Mouse (Mus musculus): Measurements from ENCODE around the gene Aqr. TPM values are rescaled to one million over a fixed set of nuclear protein-coding genes. Genes with fewer than 3 reads are reported as not detected.

The Aqr gene
- polyA plus RNA-seq, 1 experiment: 10.2 TPM

DNA sequence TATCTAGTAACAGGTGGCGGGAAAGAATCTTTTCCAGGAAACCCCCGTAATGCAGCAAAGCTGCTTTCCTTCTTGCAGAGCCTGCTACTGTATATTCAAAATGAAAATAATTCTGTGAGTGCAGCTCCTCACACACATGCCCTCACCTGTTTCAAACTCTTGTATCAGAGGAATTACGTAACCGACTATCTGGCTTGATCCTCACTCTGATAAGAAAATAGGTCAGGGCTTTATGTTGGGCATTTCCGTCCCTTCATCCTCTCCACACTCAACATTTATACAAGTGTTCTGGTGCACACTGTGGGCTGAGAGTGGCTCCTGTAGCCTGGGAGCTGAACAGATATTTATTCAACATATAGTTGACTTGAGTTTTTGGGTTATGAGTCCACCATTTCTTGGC lies 87.7 kb downstream of the Aqr start:
- H3K27me3 ChIP-seq (ENCODE audit: control insufficient read depth, insufficient read depth, low read length): no peaks in the 10 kb centered on the region
- no peak for TF ChIP-seq CTCF (IDR thresholded peaks at IDR 0.05; ENCODE audit: extremely low read depth, insufficient read length, insufficient replicate concordance, low read depth, low read length)
- no peak for TF ChIP-seq POLR2A (IDR thresholded peaks at IDR 0.05; ENCODE audit: low read depth, low read length)
- H3K27ac ChIP-seq (ENCODE audit: insufficient read depth, low read depth, low read length): no peak overlapping the region
- 90% methylated on average over 5 of the region's 5 CpGs for WGBS
- peaks cover 34% of the 10 kb centered on the region for H3K36me3 ChIP-seq (ENCODE audit: control insufficient read depth, insufficient read depth, low read length)
- no peak overlapping the region for H3K4me3 ChIP-seq (ENCODE audit: low read depth, low read length)
- no peaks in the 10 kb centered on the region for H3K4me1 ChIP-seq (ENCODE audit: control insufficient read depth, insufficient read depth, insufficient read length, low read length)

DNA sequence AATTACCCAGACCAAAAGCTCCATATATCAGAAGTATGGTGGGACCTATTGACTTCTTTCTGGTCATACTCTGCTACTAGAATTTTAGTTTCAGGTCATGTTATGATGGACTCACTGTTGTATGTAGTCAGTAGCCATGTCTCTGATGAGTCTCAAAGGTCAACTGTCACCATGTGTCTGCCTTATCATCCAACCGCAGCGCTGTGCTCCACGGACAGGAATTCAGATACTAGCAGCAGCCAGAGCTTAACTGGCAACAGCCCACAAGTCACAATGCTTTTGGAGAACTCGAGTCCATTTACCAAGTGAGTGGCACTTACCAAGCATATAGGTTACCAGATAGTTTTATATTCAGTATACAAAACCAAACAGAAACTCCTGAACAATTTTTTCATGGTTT lies 89.2 kb downstream of the Aqr start:
- H3K36me3 ChIP-seq (ENCODE audit: control insufficient read depth, insufficient read depth, low read length): peaks cover 25% of the 10 kb centered on the region
- H3K27ac ChIP-seq (ENCODE audit: insufficient read depth, low read depth, low read length): no peak overlapping the region
- no peaks in the 10 kb centered on the region for H3K27me3 ChIP-seq (ENCODE audit: control insufficient read depth, insufficient read depth, low read length)
- no peak for TF ChIP-seq CTCF (IDR thresholded peaks at IDR 0.05; ENCODE audit: extremely low read depth, insufficient read length, insufficient replicate concordance, low read depth, low read length)
- no peak for TF ChIP-seq POLR2A (IDR thresholded peaks at IDR 0.05; ENCODE audit: low read depth, low read length)
- no peaks in the 10 kb centered on the region for H3K4me1 ChIP-seq (ENCODE audit: control insufficient read depth, insufficient read depth, insufficient read length, low read length)
- H3K4me3 ChIP-seq (ENCODE audit: low read depth, low read length): no peak overlapping the region
- WGBS: 86% methylated on average over 4 of the region's 4 CpGs

DNA sequence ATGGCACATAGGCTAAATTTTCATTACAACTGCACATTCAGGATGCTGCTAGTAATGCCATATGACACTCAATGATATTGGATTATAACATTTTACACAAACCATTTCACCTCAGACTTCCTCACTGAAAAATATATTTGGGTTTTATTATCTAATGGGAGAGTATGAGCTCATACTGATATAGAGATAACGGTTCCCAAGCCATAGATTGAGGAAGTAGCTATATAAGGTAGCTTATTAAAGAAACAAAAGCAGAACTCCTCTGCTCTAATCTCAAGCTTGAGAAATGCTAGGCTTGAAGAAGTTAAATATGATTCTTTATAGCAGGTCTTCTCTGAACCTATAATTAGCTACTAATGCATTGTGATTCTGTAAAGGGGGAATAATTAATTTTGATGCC lies 90.3 kb downstream of the Aqr start:
- Histone ChIP-seq H3K27me3 (ENCODE audit: control insufficient read depth, insufficient read depth, low read length) (no peaks in the 10 kb centered on the region), H3K36me3 (ENCODE audit: control insufficient read depth, insufficient read depth, low read length) (peaks cover 20% of the 10 kb centered on the region), H3K4me1 (ENCODE audit: control insufficient read depth, insufficient read depth, insufficient read length, low read length) (no peaks in the 10 kb centered on the region), H3K4me3 (ENCODE audit: low read depth, low read length) (no peak overlapping the region), H3K27ac (ENCODE audit: insufficient read depth, low read depth, low read length) (no peak overlapping the region)
- TF ChIP-seq CTCF (IDR thresholded peaks at IDR 0.05; ENCODE audit: extremely low read depth, insufficient read length, insufficient replicate concordance, low read depth, low read length) (no peak), POLR2A (IDR thresholded peaks at IDR 0.05; ENCODE audit: low read depth, low read length) (no peak)
- 64% methylated on average over 1 of the region's 1 CpGs for WGBS

- H3K36me3 ChIP-seq (ENCODE audit: control insufficient read depth, insufficient read depth, low read length): peaks cover 11% of the 10 kb centered on the region; the same call in 1 of the 2 replicates
- WGBS: 86% methylated on average over 5 of the region's 5 CpGs
- no peak overlapping the region for H3K4me3 ChIP-seq (ENCODE audit: low read depth, low read length)
- no peaks in the 10 kb centered on the region for H3K27me3 ChIP-seq (ENCODE audit: control insufficient read depth, insufficient read depth, low read length)
- TF ChIP-seq CTCF (IDR thresholded peaks at IDR 0.05; ENCODE audit: extremely low read depth, insufficient read length, insufficient replicate concordance, low read depth, low read length) (no peak), POLR2A (IDR thresholded peaks at IDR 0.05; ENCODE audit: low read depth, low read length) (no peak)
- H3K27ac ChIP-seq (ENCODE audit: insufficient read depth, low read depth, low read length): no peak overlapping the region
- H3K4me1 ChIP-seq (ENCODE audit: control insufficient read depth, insufficient read depth, insufficient read length, low read length): no peaks in the 10 kb centered on the region
Measured at GRCm38 (mm10) chr2:114095348-114095747, 91.5 kb downstream of the Aqr start.

GRCm38 (mm10) chr2:114094696-114095095 lies 92.1 kb downstream of the Aqr start:
- TF ChIP-seq POLR2A (IDR thresholded peaks at IDR 0.05; ENCODE audit: low read depth, low read length) (no peak), CTCF (IDR thresholded peaks at IDR 0.05; ENCODE audit: extremely low read depth, insufficient read length, insufficient replicate concordance, low read depth, low read length) (no peak)
- Histone ChIP-seq H3K4me1 (ENCODE audit: control insufficient read depth, insufficient read depth, insufficient read length, low read length) (no peaks in the 10 kb centered on the region), H3K27me3 (ENCODE audit: control insufficient read depth, insufficient read depth, low read length) (no peaks in the 10 kb centered on the region), H3K4me3 (ENCODE audit: low read depth, low read length) (no peak overlapping the region), H3K36me3 (ENCODE audit: control insufficient read depth, insufficient read depth, low read length) (0 out of 2 replicates have a peak, but pooled peaks cover 6% of the 10 kb centered on the region), H3K27ac (ENCODE audit: insufficient read depth, low read depth, low read length) (no peak overlapping the region)
- 100% methylated on average over 1 of the region's 1 CpGs for whole genome bisulfite sequencing

GRCm38 (mm10) chr2:114093577-114093976 lies 93.2 kb downstream of the Aqr start:
- no peak overlapping the region for H3K27ac ChIP-seq (ENCODE audit: insufficient read depth, low read depth, low read length)
- TF ChIP-seq CTCF (IDR thresholded peaks at IDR 0.05; ENCODE audit: extremely low read depth, insufficient read length, insufficient replicate concordance, low read depth, low read length) (no peak), POLR2A (IDR thresholded peaks at IDR 0.05; ENCODE audit: low read depth, low read length) (no peak)
- no peaks in the 10 kb centered on the region for H3K4me1 ChIP-seq (ENCODE audit: control insufficient read depth, insufficient read depth, insufficient read length, low read length)
- no peaks in the 10 kb centered on the region for H3K27me3 ChIP-seq (ENCODE audit: control insufficient read depth, insufficient read depth, low read length)
- H3K36me3 ChIP-seq (ENCODE audit: control insufficient read depth, insufficient read depth, low read length): 0 out of 2 replicates have a peak, but pooled peaks cover 3% of the 10 kb centered on the region
- 76% methylated on average over 9 of the region's 9 CpGs for WGBS
- no peak overlapping the region for H3K4me3 ChIP-seq (ENCODE audit: low read depth, low read length)

DNA sequence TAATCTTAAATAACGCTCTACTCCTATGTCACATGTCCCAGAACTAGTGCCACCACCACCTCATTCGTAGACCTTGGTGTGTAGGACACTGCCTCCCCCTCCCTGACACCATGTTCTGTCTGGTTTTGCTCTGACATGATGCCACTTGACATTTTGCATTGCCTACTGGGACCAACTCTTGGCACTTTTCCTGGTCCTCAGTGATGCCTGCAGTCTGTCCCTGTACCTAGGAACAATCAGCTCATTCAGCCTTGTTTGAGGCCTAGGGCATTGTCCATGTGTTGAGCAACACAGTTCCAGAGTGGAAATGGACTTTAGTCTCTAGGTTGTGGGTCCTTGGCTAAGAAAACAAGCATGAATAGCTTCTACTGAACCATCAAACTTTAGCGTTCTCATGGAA lies 97.0 kb downstream of the Aqr start:
- TF ChIP-seq CTCF (IDR thresholded peaks at IDR 0.05; ENCODE audit: extremely low read depth, insufficient read length, insufficient replicate concordance, low read depth, low read length) (no peak), POLR2A (IDR thresholded peaks at IDR 0.05; ENCODE audit: low read depth, low read length) (no peak)
- Histone ChIP-seq H3K4me1 (ENCODE audit: control insufficient read depth, insufficient read depth, insufficient read length, low read length) (no peaks in the 10 kb centered on the region), H3K36me3 (ENCODE audit: control insufficient read depth, insufficient read depth, low read length) (no peaks in the 10 kb centered on the region), H3K27me3 (ENCODE audit: control insufficient read depth, insufficient read depth, low read length) (no peaks in the 10 kb centered on the region), H3K4me3 (ENCODE audit: low read depth, low read length) (no peak overlapping the region), H3K27ac (ENCODE audit: insufficient read depth, low read depth, low read length) (no peak overlapping the region)
- WGBS: 72% methylated on average over 3 of the region's 3 CpGs

DNA sequence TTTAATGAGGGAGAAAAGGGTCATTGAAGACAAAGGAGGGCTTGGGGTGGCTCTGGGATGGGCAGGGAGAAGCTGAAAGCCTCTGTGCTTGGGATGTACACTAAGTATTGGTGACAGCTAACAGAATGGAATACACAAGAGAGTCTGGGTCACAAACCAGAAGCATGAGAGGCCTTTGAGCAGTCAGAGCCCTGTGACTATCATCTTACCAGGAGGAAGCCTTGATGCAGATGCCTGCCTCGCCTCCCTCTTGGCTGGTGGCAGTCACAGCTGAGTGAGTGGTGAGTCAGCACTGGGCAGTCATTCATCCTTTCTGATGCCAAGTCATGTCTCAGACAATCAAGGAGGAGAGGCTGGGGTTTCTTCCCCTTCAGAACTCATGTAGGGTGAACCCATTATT lies 99.6 kb downstream of the Aqr start:
- no peaks in the 10 kb centered on the region for H3K36me3 ChIP-seq (ENCODE audit: control insufficient read depth, insufficient read depth, low read length)
- no peak overlapping the region for H3K4me3 ChIP-seq (ENCODE audit: low read depth, low read length)
- no peak overlapping the region for H3K27ac ChIP-seq (ENCODE audit: insufficient read depth, low read depth, low read length)
- no peaks in the 10 kb centered on the region for H3K27me3 ChIP-seq (ENCODE audit: control insufficient read depth, insufficient read depth, low read length)
- no peaks in the 10 kb centered on the region for H3K4me1 ChIP-seq (ENCODE audit: control insufficient read depth, insufficient read depth, insufficient read length, low read length)
- TF ChIP-seq CTCF (IDR thresholded peaks at IDR 0.05; ENCODE audit: extremely low read depth, insufficient read length, insufficient replicate concordance, low read depth, low read length): no peak
- TF ChIP-seq POLR2A (IDR thresholded peaks at IDR 0.05; ENCODE audit: low read depth, low read length): no peak
- 44% methylated on average over 1 of the region's 1 CpGs for WGBS

Measured in small intestine, adult 2 months (tissue).